Mouse (Mus musculus) bone marrow macrophage, adult 2 months (primary cell): ENCODE results near the gene Arsa.

ENCODE experiments used
- CTCF ChIP-seq: IDR thresholded peaks from 2 replicates; pipeline ENCODE4 v1.5.1; 2012; ENCODE audit warnings: low read depth, mild to moderate bottlenecking, low read length, moderate library complexity
- POLR2A ChIP-seq: IDR thresholded peaks from 2 replicates; pipeline ENCODE4 v1.6.1; 2012; ENCODE audit warnings: mild to moderate bottlenecking, low read depth, low read length, borderline replicate concordance

GRCm38 (mm10) chr15:89480584-89480983 lies 3.4 kb upstream of the Arsa start:
- TF ChIP-seq CTCF (no peak), POLR2A (no peak)
